Mouse (Mus musculus): ENCODE data around the gene Snrnp25.

Gene Snrnp25

GRCm38 (mm10) chr11:32244064-32244463 is 38.8 kb downstream of the Snrnp25 start:
- no peak for DNase-seq (ENCODE audit: low read depth, low spot score)

GRCm38 (mm10) chr11:32244617-32245016 is 39.4 kb downstream of the Snrnp25 start:
- DNase-seq (ENCODE audit: low read depth, low spot score), result no peak

- DNase-seq (ENCODE audit: low read depth, low spot score), result peak; percentile 89
Observed at GRCm38 (mm10) chr11:32245614-32246013, 40.4 kb downstream of the Snrnp25 start.

GRCm38 (mm10) chr11:32247068-32247467 is 41.9 kb downstream of the Snrnp25 start:
- DNase-seq (ENCODE audit: low read depth, low spot score), result no peak

GRCm38 (mm10) chr11:32248350-32248749 is 43.1 kb downstream of the Snrnp25 start:
- DNase-seq (ENCODE audit: low read depth, low spot score), result no peak

- DNase-seq (ENCODE audit: low read depth, low spot score), result peak; percentile 96
Observed at GRCm38 (mm10) chr11:32250880-32251763, 45.9 kb downstream of the Snrnp25 start.

- DNase-seq (ENCODE audit: low read depth, low spot score), result no peak
Observed at GRCm38 (mm10) chr11:32253121-32253520, 47.9 kb downstream of the Snrnp25 start.

GRCm38 (mm10) chr11:32256146-32256545 is 50.9 kb downstream of the Snrnp25 start:
- DNase-seq (ENCODE audit: low read depth, low spot score), result peak; percentile 85

- no peak for DNase-seq (ENCODE audit: low read depth, low spot score)
Observed at GRCm38 (mm10) chr11:32256566-32256965, 51.4 kb downstream of the Snrnp25 start.
